Mouse (Mus musculus) forebrain, embryonic 14.5 days (tissue): Measurements from ENCODE around the gene Sipa1l3. TPM values are rescaled to one million over a fixed set of nuclear protein-coding genes. Genes with fewer than 3 reads are reported as not detected.

Source experiments
- ATAC-seq: fragments of 200-750 bp; cut with Nextera tagmentation; 2 replicates; pipeline ENCODE4 v1.8.0; 2017; ENCODE audit warnings: mild to moderate bottlenecking, moderate library complexity
- DNase-seq: peaks from one replicate; pipeline ENCODE4 v3.0.0-alpha.2; 2015; ENCODE audit warnings: low spot score
- H3K27ac ChIP-seq: fragments of 300-500 bp; sonication (generic); 2 replicates; pipeline ENCODE4 v1.5.1; 2014; ENCODE audit warnings: low read depth, mild to moderate bottlenecking, control low read depth, low read length, moderate library complexity
- H3K27me3 ChIP-seq: fragments of 300-500 bp; sonication (generic); replicated peaks from 2 replicates; pipeline ENCODE4 v1.6.1; 2014; ENCODE audit warnings: low read length, control low read depth, mixed read lengths; ENCODE audit not compliant: control insufficient read depth, insufficient read depth
- H3K36me3 ChIP-seq: fragments of 300-500 bp; sonication (generic); 2 replicates; pipeline ENCODE4 v1.6.1; 2014; ENCODE audit warnings: low read length, control low read depth; ENCODE audit not compliant: control insufficient read depth, insufficient read depth
- H3K4me1 ChIP-seq: fragments of 300-500 bp; sonication (generic); 2 replicates; pipeline ENCODE4 v1.6.1; 2014; ENCODE audit warnings: antibody characterized with exemption, low read length, control low read depth; ENCODE audit not compliant: control insufficient read depth, insufficient read depth
- H3K4me2 ChIP-seq: fragments of 300-500 bp; sonication (generic); 2 replicates; pipeline ENCODE4 v1.6.1; 2014; ENCODE audit warnings: mild to moderate bottlenecking, control low read depth, low read length
- H3K4me3 ChIP-seq: fragments of 300-500 bp; sonication (generic); 2 replicates; pipeline ENCODE4 v1.5.1; 2014; ENCODE audit warnings: low read depth, low read length, control low read depth
- H3K9ac ChIP-seq: fragments of 300-500 bp; sonication (generic); 2 replicates; pipeline ENCODE4 v1.6.1; 2014; ENCODE audit warnings: mild to moderate bottlenecking, low read length, control low read depth, moderate library complexity
- H3K9me3 ChIP-seq: fragments of 300-500 bp; sonication (generic); replicated peaks from 2 replicates; pipeline ENCODE4 v1.6.1; 2016; ENCODE audit warnings: low read length, control low read depth, mixed read lengths; ENCODE audit not compliant: control insufficient read depth
- WGBS: fragments of 180-500 bp; shearing (Covaris S2); extraction: QIAGEN DNeasy Blood & Tissue Kit; methylation state at CpG from one replicate; pipeline ENCODE4 v1.1.7; 2014; 5-methylcytosine and 5-hydroxymethylcytosine counted together
- polyA plus RNA-seq: library from polyadenylated mRNA; unstranded; fragments of >200 nt; fragmentation: Nextera tagmentation; extraction: Ambion mirVana; gene quantifications from 2 replicates; pipeline ENCODE4 v1.2.1, GENCODE M21; 2014

Gene Sipa1l3
- polyA plus RNA-seq, 1 experiment from 2014 or later, result 6.2 TPM

DNA sequence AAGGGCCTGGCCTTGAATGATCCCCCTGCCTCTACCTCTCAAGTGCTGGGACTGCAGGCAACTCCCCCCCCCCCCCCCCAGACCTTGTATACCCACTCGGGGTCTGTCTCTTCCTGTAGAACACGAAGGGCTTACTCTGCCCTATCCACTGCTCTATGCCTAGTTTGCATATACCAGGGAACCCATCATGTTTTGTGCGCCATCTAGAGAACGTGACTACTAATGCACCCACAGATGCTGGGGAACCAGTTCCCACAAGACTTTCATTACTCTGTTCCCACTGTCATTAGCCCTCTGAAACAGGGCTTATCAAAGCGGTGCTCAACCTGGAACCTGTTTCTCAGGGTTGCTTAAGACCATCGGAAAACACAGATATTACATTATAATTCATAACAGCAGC, 148.4 kb downstream of the Sipa1l3 start:
- Histone ChIP-seq H3K27ac (no peak overlapping the region), H3K4me2 (no peak overlapping the region), H3K27me3 (no peaks in the 10 kb centered on the region), H3K9me3 (no peaks in the 10 kb centered on the region), H3K4me3 (no peak overlapping the region), H3K4me1 (peaks cover 5% of the 10 kb centered on the region; the same call in 1 of the 2 replicates), H3K9ac (no peak overlapping the region), H3K36me3 (0 out of 2 replicates have a peak, but pooled peaks cover 5% of the 10 kb centered on the region)
- ATAC-seq (no peak), DNase-seq (peak; percentile 60)
- WGBS, result 63% methylated on average over 6 of the region's 6 CpGs

DNA sequence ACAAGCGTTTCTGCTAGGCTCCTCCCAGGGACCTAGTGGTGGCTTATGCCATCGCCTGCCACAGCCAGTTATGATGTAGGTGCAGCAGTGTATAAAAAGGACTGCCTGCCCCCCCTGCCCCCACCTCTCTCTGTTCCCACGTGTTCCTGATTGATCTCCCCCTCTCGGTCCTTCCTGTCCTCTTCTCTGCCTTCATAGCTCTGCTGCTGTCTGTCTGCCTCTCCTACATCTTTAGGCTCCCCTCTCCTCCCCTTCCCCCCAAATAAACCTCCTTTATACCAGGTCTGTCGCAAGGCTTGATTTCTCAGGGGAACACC, 150.5 kb downstream of the Sipa1l3 start:
- Histone ChIP-seq H3K36me3 (0 out of 2 replicates have a peak, but pooled peaks cover 7% of the 10 kb centered on the region), H3K27ac (peak overlapping the region; percentile 85), H3K4me3 (no peak overlapping the region), H3K9ac (no peak overlapping the region), H3K4me2 (no peak overlapping the region), H3K4me1 (peaks cover 5% of the 10 kb centered on the region; the same call in 1 of the 2 replicates), H3K9me3 (no peaks in the 10 kb centered on the region), H3K27me3 (no peaks in the 10 kb centered on the region)
- DNase-seq (no peak), ATAC-seq (no peak)
- WGBS, result 47% methylated on average over 5 of the region's 5 CpGs

DNA sequence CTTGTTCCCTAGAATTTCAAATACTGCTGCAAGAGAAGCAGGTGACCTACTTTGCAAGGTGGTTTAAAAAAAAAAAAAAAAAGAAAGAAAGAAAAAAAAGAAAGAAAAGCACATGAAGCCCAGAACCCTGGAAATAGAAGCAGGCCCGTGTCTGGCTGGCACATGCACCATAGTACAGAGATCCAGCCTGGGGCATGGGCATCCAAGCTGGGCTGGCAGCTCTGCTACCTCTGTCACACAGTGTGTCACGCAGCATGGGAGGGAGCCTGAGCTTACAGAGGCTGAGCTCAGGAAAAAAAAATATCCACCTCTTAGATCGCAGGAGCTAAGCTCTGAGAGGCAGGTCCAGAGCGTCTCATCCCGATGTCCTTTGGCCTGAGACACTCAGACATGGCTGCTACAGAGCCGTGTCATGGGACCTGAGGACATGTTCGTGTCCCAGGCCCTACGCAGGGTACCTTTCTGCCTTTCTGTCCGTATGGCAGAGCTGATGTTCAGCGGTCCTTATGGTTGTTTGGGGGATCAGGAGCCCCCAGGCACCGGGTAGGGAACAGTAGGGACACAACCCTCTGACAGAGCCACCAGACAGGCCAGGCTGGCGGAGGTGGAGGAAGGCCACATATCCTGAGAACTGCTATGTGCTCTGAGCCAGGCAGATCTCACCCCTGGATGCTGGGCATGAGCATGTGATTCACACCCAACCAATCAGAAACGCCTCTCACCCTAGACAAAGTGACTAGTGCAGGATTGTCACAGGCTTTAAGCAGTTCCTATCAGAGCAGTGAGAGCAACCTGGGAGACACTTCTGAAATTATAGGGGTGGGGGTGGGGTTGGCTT, 151.1 kb downstream of the Sipa1l3 start:
- Histone ChIP-seq H3K9me3 (no peaks in the 10 kb centered on the region), H3K4me3 (no peak overlapping the region), H3K9ac (0 out of 2 replicates have a peak overlapping the region, but pooled peaks have one; percentile 32), H3K27ac (peak overlapping the region; percentile 85), H3K4me1 (peaks cover 5% of the 10 kb centered on the region; the same call in 1 of the 2 replicates), H3K27me3 (no peaks in the 10 kb centered on the region), H3K4me2 (no peak overlapping the region), H3K36me3 (0 out of 2 replicates have a peak, but pooled peaks cover 9% of the 10 kb centered on the region)
- peak; percentile 88 for ATAC-seq
- DNase-seq, result peak; percentile 75
- 75% methylated on average over 13 of the region's 13 CpGs for WGBS

DNA sequence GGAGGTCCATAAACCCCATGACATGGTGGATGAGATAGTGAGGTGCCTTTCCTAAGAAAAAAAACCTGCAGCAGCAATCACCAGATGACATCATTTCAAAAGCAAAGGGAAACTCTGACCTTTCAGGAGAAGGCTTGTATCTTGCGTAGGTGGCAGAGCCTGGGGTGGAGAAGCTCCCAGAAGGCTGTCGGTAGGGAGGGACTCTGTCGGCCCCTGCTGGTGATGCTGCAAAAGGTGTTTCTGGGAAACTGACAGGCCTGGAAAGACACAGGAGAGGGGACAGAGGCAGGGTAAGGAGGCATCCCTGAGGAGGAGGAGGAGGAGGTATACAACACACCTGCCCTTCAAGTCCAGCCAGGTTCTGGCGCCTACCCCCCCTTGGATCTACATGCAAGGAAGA, 154.4 kb downstream of the Sipa1l3 start:
- H3K9me3 ChIP-seq, result no peaks in the 10 kb centered on the region
- H3K4me3 ChIP-seq, result no peak overlapping the region
- H3K9ac ChIP-seq, result no peak overlapping the region
- no peaks in the 10 kb centered on the region for H3K27me3 ChIP-seq
- H3K4me1 ChIP-seq, result peaks cover 5% of the 10 kb centered on the region; the same call in 1 of the 2 replicates
- 16% methylated on average over 4 of the region's 4 CpGs for WGBS
- DNase-seq (peak; percentile 75), ATAC-seq (peak; percentile 51)
- 0 out of 2 replicates have a peak, but pooled peaks cover 7% of the 10 kb centered on the region for H3K36me3 ChIP-seq
- H3K27ac ChIP-seq, result no peak overlapping the region
- H3K4me2 ChIP-seq, result no peak overlapping the region

DNA sequence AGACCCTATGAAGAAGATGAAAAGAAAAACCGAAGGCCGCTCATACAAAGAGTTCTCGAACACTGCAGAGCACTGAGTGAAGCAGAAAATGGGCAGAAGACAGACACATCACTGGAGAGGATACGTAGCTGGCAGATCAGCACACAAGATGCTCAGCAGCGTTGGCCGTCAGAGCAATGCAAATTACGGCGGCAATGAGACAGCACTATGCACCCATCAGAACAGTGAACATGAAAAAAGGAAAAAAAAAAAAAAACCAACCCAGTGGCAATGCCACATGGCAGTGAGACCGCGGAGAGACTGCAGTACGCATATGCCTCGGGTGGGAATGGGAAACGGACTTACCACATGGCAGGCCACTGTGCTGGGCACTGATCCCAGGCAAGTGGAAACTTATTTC, 156.9 kb downstream of the Sipa1l3 start:
- Histone ChIP-seq H3K4me2 (no peak overlapping the region), H3K27ac (no peak overlapping the region), H3K36me3 (0 out of 2 replicates have a peak, but pooled peaks cover 7% of the 10 kb centered on the region), H3K27me3 (no peaks in the 10 kb centered on the region), H3K9me3 (no peaks in the 10 kb centered on the region), H3K9ac (no peak overlapping the region), H3K4me1 (no peaks in the 10 kb centered on the region), H3K4me3 (no peak overlapping the region)
- 82% methylated on average over 13 of the region's 13 CpGs for WGBS
- ATAC-seq, result peak; percentile 73; the same call in 1 of the 2 replicates
- DNase-seq, result peak; percentile 47

DNA sequence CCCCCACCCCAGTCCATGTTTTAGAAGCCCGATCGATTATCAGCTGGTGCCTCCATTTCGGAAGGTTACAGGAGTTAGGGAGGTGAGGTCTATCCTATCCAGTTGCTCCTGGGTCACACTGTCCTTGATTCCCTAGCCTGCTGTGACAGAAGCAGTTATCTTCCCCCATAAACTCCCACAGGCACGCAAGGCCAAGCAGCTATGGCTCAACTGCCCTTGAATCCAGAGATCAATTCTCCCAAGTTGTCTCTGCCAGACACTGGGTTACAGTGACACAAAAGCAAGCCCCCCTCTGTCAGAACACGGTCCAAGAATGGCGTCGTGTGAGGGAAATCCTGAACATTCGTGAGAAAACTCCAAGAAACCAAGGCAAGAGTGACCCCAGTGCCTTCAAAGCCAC, 163.0 kb downstream of the Sipa1l3 start:
- ATAC-seq (no peak), DNase-seq (no peak)
- Histone ChIP-seq H3K27me3 (no peaks in the 10 kb centered on the region), H3K9me3 (no peaks in the 10 kb centered on the region), H3K27ac (no peak overlapping the region), H3K4me2 (no peak overlapping the region), H3K9ac (no peak overlapping the region), H3K36me3 (peaks cover 4% of the 10 kb centered on the region; the same call in 1 of the 2 replicates), H3K4me3 (no peak overlapping the region), H3K4me1 (no peaks in the 10 kb centered on the region)
- 93% methylated on average over 8 of the region's 8 CpGs for WGBS

DNA sequence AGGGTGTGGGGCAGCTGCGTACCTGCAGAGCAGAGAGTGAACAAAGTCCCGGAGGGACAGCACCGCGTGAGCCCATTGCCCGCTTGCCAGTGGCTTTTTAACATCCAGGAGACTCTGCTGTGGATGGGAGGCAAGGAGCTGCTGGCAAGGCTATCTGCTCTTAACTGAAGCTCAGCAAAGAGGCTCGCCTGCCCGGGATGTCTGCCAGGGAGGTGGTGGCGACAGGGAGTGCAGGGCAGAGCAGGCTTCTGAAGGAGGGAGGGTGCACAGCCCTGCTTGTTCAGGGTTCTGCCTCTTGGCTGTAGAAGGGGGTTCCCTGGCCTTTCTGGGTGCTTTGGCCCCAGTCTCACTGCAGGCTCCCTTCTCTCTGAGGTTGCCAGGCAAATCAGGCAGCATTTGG, 164.3 kb downstream of the Sipa1l3 start:
- Histone ChIP-seq H3K4me3 (no peak overlapping the region), H3K27me3 (no peaks in the 10 kb centered on the region), H3K27ac (no peak overlapping the region), H3K9ac (no peak overlapping the region), H3K4me1 (no peaks in the 10 kb centered on the region), H3K36me3 (peaks cover 7% of the 10 kb centered on the region; the same call in 1 of the 2 replicates), H3K9me3 (no peaks in the 10 kb centered on the region), H3K4me2 (no peak overlapping the region)
- ATAC-seq, result no peak
- WGBS, result 83% methylated on average over 8 of the region's 8 CpGs
- peak; percentile 25 for DNase-seq

DNA sequence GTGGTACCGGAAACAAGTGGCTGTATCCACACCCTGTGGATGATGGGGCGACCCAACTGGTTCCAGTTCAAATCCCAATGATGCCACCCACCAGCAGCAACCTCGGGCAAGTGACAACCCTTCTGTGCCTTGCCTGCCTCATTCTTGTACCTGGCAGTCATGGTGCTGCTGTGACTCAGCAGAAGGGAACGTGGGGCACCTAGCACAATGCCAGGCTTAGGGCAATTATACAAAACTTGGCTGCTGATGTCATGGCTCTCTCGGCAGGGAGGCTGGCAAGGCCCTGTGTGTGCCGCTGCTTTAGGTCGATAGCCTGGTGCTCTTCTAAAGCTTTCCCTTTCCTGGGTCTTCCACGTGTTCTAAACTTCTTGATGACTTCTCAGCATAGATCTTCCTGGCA, 166.2 kb downstream of the Sipa1l3 start:
- Histone ChIP-seq H3K4me2 (no peak overlapping the region), H3K27ac (no peak overlapping the region), H3K4me3 (no peak overlapping the region), H3K27me3 (no peaks in the 10 kb centered on the region), H3K4me1 (no peaks in the 10 kb centered on the region), H3K9ac (no peak overlapping the region), H3K9me3 (no peaks in the 10 kb centered on the region), H3K36me3 (peaks cover 17% of the 10 kb centered on the region)
- ATAC-seq (no peak), DNase-seq (no peak)
- 61% methylated on average over 8 of the region's 8 CpGs for WGBS

DNA sequence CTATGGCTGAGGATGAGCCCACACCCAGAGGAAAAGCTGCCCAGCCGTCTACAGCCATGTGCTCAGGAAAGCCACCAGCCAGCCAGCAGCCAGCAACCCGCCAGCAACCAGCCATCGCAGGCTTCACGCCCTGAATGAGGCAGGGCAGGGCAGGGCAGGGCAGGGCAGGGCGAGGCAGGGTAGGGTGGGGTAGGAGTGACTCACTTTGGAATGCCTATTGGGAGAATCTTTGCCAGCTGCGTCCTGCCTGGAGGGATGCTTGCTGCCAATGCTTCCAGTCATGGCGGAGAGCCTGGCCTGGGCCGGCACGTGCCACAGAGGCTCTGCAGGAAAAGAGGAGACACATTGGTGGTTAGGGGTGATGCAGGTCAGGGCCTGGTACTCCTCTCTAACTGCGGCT, 168.0 kb downstream of the Sipa1l3 start:
- Histone ChIP-seq H3K36me3 (peaks cover 17% of the 10 kb centered on the region), H3K4me2 (no peak overlapping the region), H3K4me1 (peaks cover 7% of the 10 kb centered on the region; the same call in 1 of the 2 replicates), H3K27ac (no peak overlapping the region), H3K27me3 (no peaks in the 10 kb centered on the region), H3K9ac (no peak overlapping the region), H3K9me3 (no peaks in the 10 kb centered on the region), H3K4me3 (no peak overlapping the region)
- ATAC-seq, result no peak
- DNase-seq, result no peak
- 92% methylated on average over 10 of the region's 10 CpGs for WGBS
